Mouse (Mus musculus): ENCODE measurements around the gene Cacng7. TPM values are rescaled to one million over a fixed set of nuclear protein-coding genes. Genes with fewer than 3 reads are reported as not detected.

Gene Cacng7
- polyA plus RNA-seq, 1 experiment from 2014 or later: 0.69 TPM

- ATAC-seq (ENCODE audit: low FRiP score, low TSS enrichment) (peak; percentile 90), DNase-seq (ENCODE audit: low spot score) (peak; percentile 97)
- under 1% methylated on average over 13 of the region's 14 CpGs for WGBS
- peaks cover 12% of the 10 kb centered on the region for H3K36me3 ChIP-seq (ENCODE audit: control insufficient read depth, insufficient read depth, low read length)
- peak overlapping the region; percentile 65 for H3K4me3 ChIP-seq (ENCODE audit: low read depth, low read length)
- no peaks in the 10 kb centered on the region; the same call in 1 of the 2 replicates for H3K4me1 ChIP-seq (replicated peaks; ENCODE audit: control insufficient read depth, insufficient read depth)
- H3K9me3 ChIP-seq (ENCODE audit: control insufficient read depth, low read length): no peaks in the 10 kb centered on the region
- peak; percentile 39 for TF ChIP-seq EP300 (optimal IDR thresholded peaks at IDR 0.05)
- peak; percentile 58 for TF ChIP-seq CTCF (IDR thresholded peaks at IDR 0.05; ENCODE audit: low read depth)
- no peaks in the 10 kb centered on the region for H3K27me3 ChIP-seq (ENCODE audit: control insufficient read depth, insufficient read depth, low read length)
- H3K9ac ChIP-seq (ENCODE audit: low read length): peak overlapping the region; percentile 55
- H3K4me2 ChIP-seq (replicated peaks; ENCODE audit: low read depth): peak overlapping the region; percentile 71
- H3K27ac ChIP-seq (replicated peaks): peak overlapping the region; percentile 96
These were observed 40.0 kb upstream of the Cacng7 start for GRCm38 (mm10) chr7:3292791-3293190.

GRCm38 (mm10) chr7:3294794-3295193, 38.0 kb upstream of the Cacng7 start:
- Histone ChIP-seq H3K27ac (replicated peaks) (no peak overlapping the region), H3K4me3 (ENCODE audit: low read depth, low read length) (no peak overlapping the region), H3K36me3 (ENCODE audit: control insufficient read depth, insufficient read depth, low read length) (peaks cover 22% of the 10 kb centered on the region), H3K9ac (ENCODE audit: low read length) (no peak overlapping the region), H3K4me1 (replicated peaks; ENCODE audit: control insufficient read depth, insufficient read depth) (no peaks in the 10 kb centered on the region), H3K9me3 (ENCODE audit: control insufficient read depth, low read length) (no peaks in the 10 kb centered on the region), H3K27me3 (ENCODE audit: control insufficient read depth, insufficient read depth, low read length) (no peaks in the 10 kb centered on the region), H3K4me2 (replicated peaks; ENCODE audit: low read depth) (0 out of 2 replicates have a peak overlapping the region, but pooled peaks have one; percentile 18)
- WGBS: 76% methylated on average over 1 of the region's 1 CpGs
- no peak for DNase-seq (ENCODE audit: low spot score)
- TF ChIP-seq CTCF (IDR thresholded peaks at IDR 0.05; ENCODE audit: low read depth) (no peak), EP300 (optimal IDR thresholded peaks at IDR 0.05) (no peak)
- ATAC-seq (ENCODE audit: low FRiP score, low TSS enrichment): no peak

GRCm38 (mm10) chr7:3295321-3296110, 37.2 kb upstream of the Cacng7 start:
- no peaks in the 10 kb centered on the region for H3K27me3 ChIP-seq (ENCODE audit: control insufficient read depth, insufficient read depth, low read length)
- no peak overlapping the region for H3K9ac ChIP-seq (ENCODE audit: low read length)
- peaks cover 24% of the 10 kb centered on the region for H3K36me3 ChIP-seq (ENCODE audit: control insufficient read depth, insufficient read depth, low read length)
- H3K4me3 ChIP-seq (ENCODE audit: low read depth, low read length): no peak overlapping the region
- ATAC-seq (ENCODE audit: low FRiP score, low TSS enrichment) (no peak), DNase-seq (ENCODE audit: low spot score) (no peak)
- TF ChIP-seq EP300 (optimal IDR thresholded peaks at IDR 0.05): no peak
- TF ChIP-seq CTCF (IDR thresholded peaks at IDR 0.05; ENCODE audit: low read depth): no peak
- no peaks in the 10 kb centered on the region for H3K4me1 ChIP-seq (replicated peaks; ENCODE audit: control insufficient read depth, insufficient read depth)
- no peaks in the 10 kb centered on the region for H3K9me3 ChIP-seq (ENCODE audit: control insufficient read depth, low read length)
- WGBS: 52% methylated on average over 5 of the region's 5 CpGs
- peak overlapping the region; percentile 5; the same call in 1 of the 2 replicates for H3K27ac ChIP-seq (replicated peaks)
- H3K4me2 ChIP-seq (replicated peaks; ENCODE audit: low read depth): 0 out of 2 replicates have a peak overlapping the region, but pooled peaks have one; percentile 18

- ATAC-seq (ENCODE audit: low FRiP score, low TSS enrichment): no peak
- WGBS: 92% methylated on average over 16 of the region's 16 CpGs
- no peak overlapping the region for H3K9ac ChIP-seq (ENCODE audit: low read length)
- no peaks in the 10 kb centered on the region for H3K4me1 ChIP-seq (replicated peaks; ENCODE audit: control insufficient read depth, insufficient read depth)
- H3K4me2 ChIP-seq (replicated peaks; ENCODE audit: low read depth): no peak overlapping the region
- no peak for TF ChIP-seq CTCF (IDR thresholded peaks at IDR 0.05; ENCODE audit: low read depth)
- TF ChIP-seq EP300 (optimal IDR thresholded peaks at IDR 0.05): no peak
- no peaks in the 10 kb centered on the region for H3K27me3 ChIP-seq (ENCODE audit: control insufficient read depth, insufficient read depth, low read length)
- no peak overlapping the region for H3K4me3 ChIP-seq (ENCODE audit: low read depth, low read length)
- peaks cover 24% of the 10 kb centered on the region for H3K36me3 ChIP-seq (ENCODE audit: control insufficient read depth, insufficient read depth, low read length)
- DNase-seq (ENCODE audit: low spot score): no peak
- no peak overlapping the region for H3K27ac ChIP-seq (replicated peaks)
- no peaks in the 10 kb centered on the region for H3K9me3 ChIP-seq (ENCODE audit: control insufficient read depth, low read length)
These were observed 36.0 kb upstream of the Cacng7 start for GRCm38 (mm10) chr7:3296711-3297110.

- no peak for ATAC-seq (ENCODE audit: low FRiP score, low TSS enrichment)
- H3K4me1 ChIP-seq (replicated peaks; ENCODE audit: control insufficient read depth, insufficient read depth): 0 out of 2 replicates have a peak, but pooled peaks cover 5% of the 10 kb centered on the region
- WGBS: 50% methylated on average over 7 of the region's 7 CpGs
These were observed 32.7 kb upstream of the Cacng7 start for GRCm38 (mm10) chr7:3299941-3300617.

More at GRCm38 (mm10) chr7:3299941-3300617, 32.7 kb upstream of the Cacng7 start:
- Histone ChIP-seq H3K36me3 (ENCODE audit: control insufficient read depth, insufficient read depth, low read length) (peaks cover 24% of the 10 kb centered on the region), H3K27ac (replicated peaks) (no peak overlapping the region), H3K4me3 (ENCODE audit: low read depth, low read length) (no peak overlapping the region), H3K4me2 (replicated peaks; ENCODE audit: low read depth) (no peak overlapping the region), H3K9me3 (ENCODE audit: control insufficient read depth, low read length) (no peaks in the 10 kb centered on the region), H3K9ac (ENCODE audit: low read length) (no peak overlapping the region), H3K27me3 (ENCODE audit: control insufficient read depth, insufficient read depth, low read length) (no peaks in the 10 kb centered on the region; the same call in 1 of the 2 replicates)
- no peak for DNase-seq (ENCODE audit: low spot score)
- TF ChIP-seq EP300 (optimal IDR thresholded peaks at IDR 0.05) (no peak), CTCF (IDR thresholded peaks at IDR 0.05; ENCODE audit: low read depth) (peak; percentile 62)
